11 mouse cellular contexts compared by ENCODE assay signal in the genomic region with DNA sequence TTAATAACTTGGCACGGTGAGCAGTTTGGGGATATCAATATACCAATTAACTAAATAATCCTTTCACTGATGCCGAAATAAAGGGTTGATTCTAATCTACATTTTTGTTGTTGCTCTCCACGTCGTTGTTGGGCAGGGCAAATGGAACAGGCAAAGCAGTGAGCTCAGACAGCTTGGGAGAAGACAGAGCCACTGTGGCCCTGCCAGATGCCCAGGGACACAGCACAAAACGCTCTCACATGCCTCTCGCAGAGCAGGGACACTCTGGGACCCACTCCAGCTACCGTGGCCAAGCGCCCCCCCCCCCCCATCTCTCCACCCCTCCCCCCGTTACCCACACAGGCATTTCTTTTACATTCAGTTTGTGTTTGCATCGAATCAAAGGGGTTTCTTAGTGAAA.
DNase-seq lines count a peak whose midpoint lies in the region; ATAC-seq lines count a peak whose summit lies in the region.
"Had no signal": no experiment of that assay in that cellular context is flagged by ENCODE, and none has a peak within 500 bp of the region (broad histone marks: within the 10 kb centered on the region; RNA-seq: fewer than 3 reads in every experiment).

No protein-coding gene starts in this region.

- H3K4me2 ChIP-seq in hindbrain, embryonic 12.5 days (replicated peaks) = no peak overlapping the region
- no peak overlapping the region for H3K4me2 ChIP-seq in hindbrain, embryonic 11.5 days (replicated peaks; ENCODE audit: low read depth, low read length)
- peak overlapping the region; percentile 20; the same call in 1 of the 2 replicates for H3K4me2 ChIP-seq in forebrain, embryonic 13.5 days
- no peak overlapping the region for H3K4me2 ChIP-seq in intestine, embryonic 16.5 days (ENCODE audit: low read depth, low read length)
- H3K4me2 ChIP-seq: liver, embryonic 15.5 days had no signal

- H3K9ac ChIP-seq in hindbrain, embryonic 12.5 days = no peak overlapping the region; the same call in 1 of the 2 replicates
- H3K9ac ChIP-seq in hindbrain, embryonic 11.5 days (ENCODE audit: low read depth, low read length) = no peak overlapping the region
- H3K9ac ChIP-seq in forebrain, embryonic 13.5 days = no peak overlapping the region
- H3K9ac ChIP-seq in intestine, embryonic 16.5 days (ENCODE audit: low read depth, low read length) = no peak overlapping the region
- H3K9ac ChIP-seq: liver, embryonic 15.5 days had no signal

- DNase-seq in hindbrain, embryonic 11.5 days (ENCODE audit: low spot score) = no peak
- DNase-seq in cerebellum, adult 11 months = peak; percentile 29
- peak; percentile 48 to 62 for DNase-seq in left cerebral cortex, postnatal 25 days (ENCODE audit: low spot score in 2 of 2)
- no peak for DNase-seq in gastrocnemius, adult 18-20 months (ENCODE audit: low spot score)
- no peak for DNase-seq in spleen, postnatal 10 days (ENCODE audit: low spot score in 2 of 2)

- intact Hi-C loops in left cerebral cortex, postnatal 25 days (cut with DNase I) = no loop called here

- no peak overlapping the region for H3K4me3 ChIP-seq in hindbrain, embryonic 12.5 days
- H3K4me3 ChIP-seq in hindbrain, embryonic 11.5 days (ENCODE audit: low read depth, low read length) = no peak overlapping the region
- no peak overlapping the region for H3K4me3 ChIP-seq in forebrain, embryonic 13.5 days
- no peak overlapping the region for H3K4me3 ChIP-seq in intestine, embryonic 16.5 days (ENCODE audit: low read length)
- H3K4me3 ChIP-seq: liver, embryonic 15.5 days had no signal

- no peak overlapping the region; the same call in 1 of the 2 replicates for H3K27ac ChIP-seq in hindbrain, embryonic 12.5 days
- H3K27ac ChIP-seq in hindbrain, embryonic 11.5 days (ENCODE audit: low read depth, low read length) = no peak overlapping the region
- no peak overlapping the region for H3K27ac ChIP-seq in forebrain, embryonic 13.5 days
- no peak overlapping the region for H3K27ac ChIP-seq in intestine, embryonic 16.5 days (ENCODE audit: low read length)
- H3K27ac ChIP-seq: kidney, postnatal 0 days; liver, embryonic 15.5 days had no signal

- H3K27me3 ChIP-seq in hindbrain, embryonic 12.5 days = no peaks in the 10 kb centered on the region; the same call in 1 of the 2 replicates
- H3K27me3 ChIP-seq in hindbrain, embryonic 11.5 days (ENCODE audit: control insufficient read depth, insufficient read depth, low read length) = no peaks in the 10 kb centered on the region
- no peaks in the 10 kb centered on the region for H3K27me3 ChIP-seq in forebrain, embryonic 13.5 days
- no peaks in the 10 kb centered on the region for H3K27me3 ChIP-seq in intestine, embryonic 16.5 days (replicated peaks; ENCODE audit: control insufficient read depth, insufficient read depth, low read length)
- H3K27me3 ChIP-seq: CH12.LX; liver, embryonic 15.5 days had no signal

- WGBS in hindbrain, embryonic 12.5 days = 59% methylated on average over 7 of the region's 10 CpGs
- WGBS in hindbrain, embryonic 11.5 days = 69% methylated on average over 10 of the region's 10 CpGs
- 10% methylated on average over 10 of the region's 10 CpGs for WGBS in forebrain, embryonic 13.5 days
- 63% methylated on average over 10 of the region's 10 CpGs for WGBS in intestine, embryonic 16.5 days

- no peaks in the 10 kb centered on the region for H3K9me3 ChIP-seq in hindbrain, embryonic 12.5 days (replicated peaks)
- H3K9me3 ChIP-seq in hindbrain, embryonic 11.5 days (ENCODE audit: control insufficient read depth, low read length) = no peaks in the 10 kb centered on the region
- H3K9me3 ChIP-seq in forebrain, embryonic 13.5 days (replicated peaks) = no peaks in the 10 kb centered on the region
- H3K9me3 ChIP-seq in intestine, embryonic 16.5 days (ENCODE audit: control insufficient read depth, low read length) = no peaks in the 10 kb centered on the region
- H3K9me3 ChIP-seq: liver, embryonic 15.5 days had no signal

- peak; percentile 71; the same call in 1 of the 2 replicates for ATAC-seq in hindbrain, embryonic 12.5 days (ENCODE audit: low FRiP score)
- ATAC-seq in hindbrain, embryonic 11.5 days (ENCODE audit: low FRiP score) = no peak
- ATAC-seq in forebrain, embryonic 13.5 days = peak; percentile 95
- ATAC-seq in intestine, embryonic 16.5 days = no peak

- H3K4me1 ChIP-seq in hindbrain, embryonic 12.5 days = peaks cover 3% of the 10 kb centered on the region; the same call in 1 of the 2 replicates
- H3K4me1 ChIP-seq in hindbrain, embryonic 11.5 days (replicated peaks; ENCODE audit: control insufficient read depth, insufficient read depth, low read length) = no peaks in the 10 kb centered on the region
- peaks cover 26% of the 10 kb centered on the region for H3K4me1 ChIP-seq in forebrain, embryonic 13.5 days
- H3K4me1 ChIP-seq in intestine, embryonic 16.5 days (ENCODE audit: control insufficient read depth, insufficient read depth, low read length) = no peaks in the 10 kb centered on the region
- H3K4me1 ChIP-seq: liver, embryonic 15.5 days had no signal

- H3K36me3 ChIP-seq in hindbrain, embryonic 12.5 days = no peaks in the 10 kb centered on the region
- no peaks in the 10 kb centered on the region for H3K36me3 ChIP-seq in hindbrain, embryonic 11.5 days (ENCODE audit: control insufficient read depth, insufficient read depth, low read length)
- H3K36me3 ChIP-seq in forebrain, embryonic 13.5 days (ENCODE audit: poor library complexity, severe bottlenecking) = no peaks in the 10 kb centered on the region
- H3K36me3 ChIP-seq in intestine, embryonic 16.5 days (ENCODE audit: control insufficient read depth, insufficient read depth, low read length) = no peaks in the 10 kb centered on the region
- H3K36me3 ChIP-seq: liver, embryonic 15.5 days had no signal

Comparison
In these comparisons a context has a peak if more than half of its experiments do, and no peak if none do; other contexts are left out.
1. ATAC-seq: peak in hindbrain, embryonic 12.5 days (single experiment) and forebrain, embryonic 13.5 days (single experiment); none in hindbrain, embryonic 11.5 days (single experiment) and intestine, embryonic 16.5 days (single experiment).
2. DNase-seq: peak in cerebellum, adult 11 months (single experiment) and left cerebral cortex, postnatal 25 days (2 of 2); none in hindbrain, embryonic 11.5 days (single experiment), gastrocnemius, adult 18-20 months (single experiment) and spleen, postnatal 10 days (0 of 2).